Mouse (Mus musculus): ENCODE measurements at regions not wholly inside any gene's neighbourhood (a gene's known extent, or its start where the extent isn't known, plus 50 kb on each side); places are given as distances from the start of the nearest gene placed in this dataset.

DNA sequence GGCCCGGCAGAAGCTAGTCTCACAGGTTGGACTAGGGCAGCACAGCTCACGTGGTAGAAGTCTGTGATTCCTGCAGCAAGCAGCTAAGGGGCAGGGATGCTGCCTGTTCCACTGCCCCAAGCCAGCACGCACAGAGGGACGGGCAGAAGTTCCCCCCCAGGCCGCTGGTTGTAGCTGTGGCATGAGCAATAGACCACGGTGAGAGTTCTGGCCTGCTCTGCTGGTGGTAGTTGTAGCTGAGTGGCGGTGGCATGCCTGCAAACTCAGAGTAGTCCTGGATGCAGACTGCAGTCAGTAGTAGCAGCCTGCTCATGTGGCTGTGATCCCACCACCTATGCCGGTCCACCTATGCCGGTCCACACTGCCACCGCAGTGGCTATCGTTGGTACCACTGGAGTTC is 71.5 kb upstream of the Rpl39l start:
- DNase-seq (ENCODE audit: low read depth): no peak

DNA sequence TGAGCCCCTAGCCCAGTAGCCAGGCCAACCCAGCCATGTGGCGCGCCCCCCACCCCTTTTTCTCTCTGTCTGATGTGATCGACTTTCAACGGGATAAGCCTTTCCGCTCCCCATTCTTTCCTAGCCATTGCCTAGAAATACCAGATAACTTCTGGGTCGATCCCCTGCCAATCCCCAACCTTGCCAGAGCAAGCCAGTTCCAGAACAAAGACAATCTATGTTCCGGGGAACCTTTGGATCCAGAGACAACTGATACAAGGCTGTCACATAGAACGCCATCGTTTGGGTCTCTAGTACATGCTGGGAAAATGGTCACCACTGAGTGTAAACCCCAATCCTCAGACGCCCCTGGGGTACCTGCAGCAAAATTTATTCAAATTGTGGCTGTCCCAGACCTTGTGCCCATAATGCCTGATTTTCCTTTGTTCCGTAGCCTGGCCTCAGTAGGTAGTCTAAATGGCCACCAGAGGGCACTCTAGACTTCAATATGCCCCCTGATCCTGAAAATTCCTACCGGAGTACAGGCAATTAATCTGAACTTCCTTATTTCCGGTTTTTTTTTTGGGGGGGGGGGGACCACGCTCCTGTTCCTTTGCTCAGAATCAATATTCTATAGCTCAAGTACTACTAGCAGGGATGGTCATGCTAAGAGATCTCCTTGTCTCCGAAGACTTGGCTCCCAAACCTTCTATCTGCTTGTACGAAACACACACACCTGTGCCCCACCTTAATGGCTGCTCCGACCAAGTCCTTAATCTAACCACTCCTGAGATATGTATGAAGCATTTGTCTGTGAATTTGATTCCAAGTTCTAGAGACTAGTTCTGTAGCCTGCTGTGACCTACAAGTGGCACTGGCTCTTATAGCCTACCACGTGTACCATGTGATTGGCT is 81.3 kb upstream of the Rpl39l start:
- no peak for DNase-seq (ENCODE audit: low read depth)

DNA sequence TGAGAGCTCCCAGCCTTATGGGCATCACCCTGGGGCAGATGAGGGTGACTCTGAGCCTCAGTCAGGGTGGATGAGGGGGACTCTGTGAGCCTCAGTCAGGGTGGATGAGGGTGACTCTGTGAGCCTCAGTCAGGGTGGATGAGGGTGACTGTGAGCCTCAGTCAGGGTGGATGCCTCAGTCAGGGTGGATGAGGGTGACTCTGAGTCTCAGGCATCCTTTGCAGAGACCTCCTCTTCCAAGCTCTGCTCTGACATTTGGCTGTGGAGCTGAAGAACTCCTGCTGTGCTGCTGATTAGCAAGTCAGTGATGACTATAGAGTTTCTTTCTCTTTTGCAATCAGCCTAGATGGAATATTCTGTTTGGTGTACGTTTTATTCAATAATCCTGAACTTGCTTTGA is 83.7 kb upstream of the Rpl39l start:
- no peak for DNase-seq (ENCODE audit: low read depth)

DNA sequence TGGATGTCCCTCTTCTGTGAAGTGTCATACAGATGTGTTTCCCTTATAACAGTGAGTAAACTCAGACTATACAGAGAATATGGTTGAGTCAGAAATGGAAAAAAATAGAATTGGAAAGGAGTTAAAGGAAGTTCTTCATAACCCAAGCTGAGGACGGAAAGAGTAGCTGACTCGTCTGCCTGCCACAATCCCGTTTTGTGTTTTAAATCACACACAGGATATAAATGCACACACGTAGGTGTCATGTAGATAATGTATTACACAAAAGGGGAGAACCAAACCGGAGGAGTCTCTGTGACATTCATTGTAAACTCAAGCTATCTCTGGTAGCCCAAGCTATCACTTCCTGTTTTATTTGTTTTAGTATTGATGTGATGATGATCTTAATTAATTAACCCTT is 84.6 kb upstream of the Rpl39l start:
- DNase-seq (ENCODE audit: low read depth): no peak

DNA sequence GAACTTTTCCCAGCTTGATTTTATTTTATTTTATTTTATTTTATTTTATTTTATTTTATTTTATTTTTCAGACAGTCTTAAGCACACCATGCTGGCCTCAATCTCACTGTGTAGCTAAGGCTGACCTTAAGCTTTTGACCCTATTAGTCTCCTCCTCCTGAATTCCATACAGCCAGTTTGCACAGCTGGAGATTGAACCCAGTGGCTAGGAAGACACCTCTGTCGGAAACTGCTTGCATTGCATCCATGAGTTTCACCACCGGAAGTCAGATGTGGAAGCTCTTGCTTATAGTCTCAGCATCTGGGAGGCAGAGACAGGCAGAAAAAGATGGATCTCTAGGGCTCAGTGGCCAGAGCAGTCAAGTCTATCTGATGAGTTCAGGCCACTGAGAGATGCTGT is 86.4 kb upstream of the Grin2a start:
- no peak for DNase-seq (ENCODE audit: low read depth)

DNA sequence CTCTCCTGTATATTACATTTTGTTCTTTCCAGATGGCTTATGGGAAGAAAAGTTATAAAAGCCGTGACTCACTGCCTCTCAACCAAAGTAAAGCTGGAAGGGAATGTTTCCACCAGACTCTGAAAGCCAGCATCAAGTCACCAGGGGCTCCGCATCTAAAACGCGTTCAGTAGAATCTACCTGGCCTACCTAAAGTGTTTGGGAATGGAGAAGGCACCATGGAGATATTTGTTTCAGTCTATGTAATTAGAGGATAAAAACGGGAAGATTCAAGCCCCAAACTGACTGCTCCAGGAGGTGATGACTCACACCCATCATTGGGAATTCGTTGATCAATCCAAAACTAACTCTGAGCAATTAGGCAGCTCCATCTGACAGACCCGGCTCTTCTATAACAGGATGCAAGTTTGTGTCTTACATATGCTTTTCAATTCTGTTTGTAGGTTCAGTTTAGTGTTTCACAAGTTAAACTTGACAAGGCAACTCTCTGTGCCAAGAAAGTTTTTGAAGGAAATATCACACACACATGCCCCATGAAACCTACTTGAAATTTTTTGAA is 84.8 kb upstream of the Grin2a start:
- no peak for DNase-seq (ENCODE audit: low read depth)

DNA sequence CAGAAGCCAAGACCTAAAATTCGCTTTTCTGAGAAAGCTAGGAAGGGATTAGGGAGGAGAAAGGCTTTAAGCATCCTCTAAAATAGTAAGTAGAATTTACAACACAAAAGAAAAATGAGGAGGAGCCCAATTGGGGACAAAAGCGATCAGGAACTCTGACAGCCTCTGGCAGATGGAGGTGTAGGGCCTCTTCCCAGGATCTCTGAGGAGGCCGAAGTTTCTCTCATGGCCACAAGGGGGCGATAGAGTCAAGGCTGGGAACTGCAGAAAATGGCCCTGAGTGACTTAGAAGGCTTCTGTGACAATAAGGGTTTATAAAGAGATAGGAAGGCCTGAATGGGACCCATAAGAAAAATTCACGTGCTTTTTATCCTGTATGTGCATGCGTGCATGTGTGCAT is 77.8 kb upstream of the Grin2a start:
- DNase-seq (ENCODE audit: low read depth): peak; percentile 21

DNA sequence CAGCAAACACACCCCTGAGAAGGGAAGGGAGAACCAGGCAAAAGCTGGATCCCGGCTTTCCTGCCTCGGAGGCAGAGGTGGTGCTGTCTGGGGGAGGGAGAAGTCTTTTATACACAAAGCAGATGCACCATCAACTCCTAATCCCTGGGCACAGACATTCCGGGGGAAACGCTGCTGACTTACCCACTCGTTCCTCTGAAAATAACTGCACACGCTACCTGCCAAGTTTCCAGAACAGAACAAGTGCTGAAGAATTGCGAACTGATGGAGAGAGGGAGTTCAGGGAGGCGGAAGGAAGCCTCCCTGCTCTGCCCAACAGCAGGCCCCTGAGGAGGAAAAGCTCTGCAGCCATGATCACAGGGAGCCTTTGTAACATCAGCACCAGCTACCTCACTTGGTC is 68.1 kb upstream of the Grin2a start:
- no peak for DNase-seq (ENCODE audit: low read depth)

DNA sequence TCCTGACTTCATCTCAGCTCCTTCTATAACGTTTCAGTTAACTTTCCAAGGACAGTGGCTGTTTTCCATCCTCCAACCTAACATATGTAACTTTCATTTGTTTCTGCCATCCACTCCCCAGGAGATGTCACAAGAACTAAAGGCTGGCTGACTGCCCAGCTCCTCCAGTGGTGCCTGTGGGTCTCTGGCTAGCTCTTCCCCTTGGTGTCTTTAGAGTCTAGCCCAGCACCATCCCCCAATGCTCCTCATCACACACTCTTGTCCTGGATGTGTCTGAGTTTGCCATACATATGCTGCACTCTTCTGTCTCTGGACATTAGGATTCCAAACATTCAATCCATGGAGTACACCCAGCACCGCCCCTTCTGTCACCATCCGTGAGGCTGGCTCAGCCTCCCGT is 62.7 kb upstream of the Grin2a start:
- DNase-seq (ENCODE audit: low read depth): no peak
